Mouse (Mus musculus) kidney, adult 8-10 months (tissue): ENCODE measurements at regions not wholly inside any gene's neighbourhood (a gene's known extent, or its start where the extent isn't known, plus 50 kb on each side); places are given as distances from the start of the nearest gene placed in this dataset.
A peak's percentile ranks its signal among the peaks of the same experiment; 100 is the strongest.
"Not testable (repeated sequence)": the region's sequence is repeated elsewhere in the genome, so short reads cannot be mapped to it uniquely, and the experiment has no call there.

Experiments used
- DNase-seq, 2 experiments: peaks; one replicate each; pipeline ENCODE4 v3.0.0; 2022

GRCm38 (mm10) chr7:138024021-138024420, 373.5 kb downstream of the Tcerg1l start:
- DNase-seq: not testable (repeated sequence)

DNA sequence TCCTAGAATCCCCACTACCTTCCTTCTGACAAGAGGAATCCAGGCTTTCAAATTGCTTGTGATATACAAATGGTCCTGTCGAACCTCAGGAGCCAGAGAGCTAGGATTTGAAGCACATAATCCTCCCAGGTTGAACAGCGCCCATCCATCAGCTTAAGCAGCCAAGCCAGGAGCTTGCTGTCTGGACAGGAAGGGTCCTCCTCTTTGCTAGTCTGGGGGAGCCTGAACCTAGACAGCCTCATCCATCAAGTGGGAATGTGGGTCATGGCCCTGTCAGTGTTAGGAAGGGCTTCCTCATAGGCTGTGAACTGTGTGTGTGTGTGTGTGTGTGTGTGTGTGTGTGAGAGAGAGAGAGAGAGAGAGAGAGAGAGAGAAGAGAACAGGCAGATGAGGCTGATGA, 345.8 kb downstream of the Tcerg1l start:
- no peak for DNase-seq

GRCm38 (mm10) chr7:138054756-138055155, 342.8 kb downstream of the Tcerg1l start:
- no peak for DNase-seq

- no peak for DNase-seq
These were observed 336.4 kb downstream of the Tcerg1l start for GRCm38 (mm10) chr7:138061116-138061515.

- DNase-seq: no peak
These were observed 330.6 kb downstream of the Tcerg1l start for GRCm38 (mm10) chr7:138066921-138067320.

- no peak for DNase-seq
These were observed 322.3 kb downstream of the Tcerg1l start for GRCm38 (mm10) chr7:138075231-138075630.

DNA sequence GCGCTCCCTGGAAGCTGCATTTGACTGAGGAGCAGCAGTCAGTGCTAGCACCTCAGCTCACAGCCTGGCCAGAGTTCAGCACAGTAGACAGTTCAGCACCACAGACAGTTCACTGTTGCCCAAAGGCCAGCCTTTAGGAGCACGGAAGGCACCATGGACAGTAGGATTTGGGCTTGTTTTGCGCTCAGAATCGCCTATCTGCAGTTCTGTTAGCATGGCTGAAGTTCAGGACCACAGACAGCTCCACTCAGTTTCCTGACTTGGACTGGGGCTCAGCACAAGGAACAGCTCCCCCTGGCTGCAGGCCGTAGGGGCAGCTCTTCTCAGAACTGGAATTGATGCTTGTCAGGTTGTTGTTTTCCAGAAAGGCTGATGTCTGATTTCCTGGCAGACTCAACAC, 313.6 kb downstream of the Tcerg1l start:
- peak; percentile 67 to 87 for DNase-seq

DNA sequence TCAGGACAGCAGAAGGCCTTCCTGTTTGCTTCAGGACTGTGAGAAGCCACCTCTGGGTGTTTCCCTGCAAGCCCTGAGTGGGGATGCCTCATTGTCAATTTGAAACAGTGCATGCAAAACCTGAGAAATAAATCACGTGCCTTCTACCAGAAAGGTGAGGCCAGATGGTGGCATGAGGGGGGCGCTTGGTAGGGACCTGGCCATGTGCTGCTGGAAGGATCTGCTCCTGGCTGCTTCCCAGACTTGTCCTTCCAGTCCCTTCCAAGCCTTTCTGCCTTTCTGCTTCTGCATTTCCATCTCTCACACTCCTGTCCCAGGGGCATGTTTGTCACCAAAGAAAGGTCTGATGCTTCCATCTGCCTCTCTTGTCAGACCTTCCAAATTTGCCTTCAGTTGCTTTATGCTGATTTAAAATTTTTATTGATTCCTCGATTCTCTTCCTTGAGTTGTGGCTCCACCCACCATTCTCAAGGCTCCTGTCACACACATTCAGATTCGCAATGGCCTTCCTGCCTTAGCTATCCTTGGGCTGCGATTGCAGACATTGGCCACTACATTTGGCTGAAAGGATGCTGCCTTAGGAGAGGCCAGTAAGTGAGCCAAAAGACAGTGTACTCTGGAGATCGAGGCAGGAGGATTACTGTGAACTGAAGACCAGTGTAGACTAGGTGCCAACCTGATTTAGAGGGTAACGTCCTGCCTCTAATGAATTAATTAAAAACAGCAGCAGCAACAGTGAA, 289.9 kb downstream of the Tcerg1l start:
- no peak for DNase-seq

GRCm38 (mm10) chr7:138121497-138121896, 276.0 kb downstream of the Tcerg1l start:
- DNase-seq: no peak

DNA sequence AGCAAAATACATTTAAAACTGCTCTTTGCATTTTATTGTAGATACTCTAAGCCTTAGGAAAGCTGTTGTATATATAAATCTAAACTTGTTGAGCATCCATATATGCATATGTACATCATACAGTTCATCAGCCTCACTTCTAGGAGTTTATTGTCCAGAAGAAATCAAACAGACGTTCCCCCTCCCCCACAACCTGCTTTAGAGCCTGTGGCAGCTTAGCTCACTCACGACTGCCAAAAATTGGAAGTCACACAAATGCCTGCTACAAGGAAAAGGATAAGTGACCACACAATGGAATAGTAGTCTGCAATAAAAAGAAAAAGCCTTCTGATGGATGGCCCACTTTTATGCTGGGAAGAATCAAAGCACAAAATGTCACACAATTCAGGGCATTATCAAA, 267.8 kb downstream of the Tcerg1l start:
- DNase-seq: no peak

DNA sequence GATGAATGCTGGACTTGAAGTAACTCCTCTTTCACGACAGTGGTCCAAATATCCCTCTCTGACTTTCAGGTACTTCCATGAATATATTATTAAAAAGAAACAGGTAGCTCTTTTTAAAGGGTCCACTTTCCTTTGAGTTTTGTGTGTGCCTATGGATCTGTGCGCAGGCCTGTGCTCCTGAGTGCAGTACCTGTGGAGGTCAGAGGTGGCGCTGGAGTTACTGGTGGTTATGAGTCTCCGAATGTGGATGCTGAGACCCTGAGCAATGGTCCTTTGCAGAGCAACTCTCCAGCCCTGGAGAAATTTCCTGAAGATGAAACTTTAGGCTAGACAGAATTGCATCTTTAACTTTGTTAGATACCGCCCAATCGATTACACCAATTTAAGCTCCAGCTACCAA, 264.1 kb downstream of the Tcerg1l start:
- no peak for DNase-seq

DNA sequence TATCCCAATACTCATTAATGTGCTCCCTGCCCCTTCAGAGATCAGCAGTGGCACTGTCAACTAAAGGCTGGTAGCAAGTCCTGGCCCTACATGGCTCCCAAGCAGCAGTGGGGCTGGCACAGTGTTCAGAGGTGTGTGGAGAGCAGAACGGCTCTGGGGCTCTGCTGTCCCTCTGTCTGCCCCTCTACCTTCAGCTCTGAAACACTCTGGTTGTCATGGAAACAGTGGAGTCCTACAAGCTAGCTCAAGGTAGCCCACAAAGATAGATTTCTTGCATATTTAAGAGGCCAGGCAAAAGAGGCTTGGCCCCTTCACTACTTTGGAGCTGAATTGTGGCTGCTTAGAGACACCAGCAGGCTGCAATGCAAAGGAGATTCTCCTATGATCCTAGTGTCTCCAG, 259.6 kb downstream of the Tcerg1l start:
- no peak for DNase-seq

- DNase-seq: no peak
These were observed 257.8 kb downstream of the Tcerg1l start for GRCm38 (mm10) chr7:138139766-138140165.

DNA sequence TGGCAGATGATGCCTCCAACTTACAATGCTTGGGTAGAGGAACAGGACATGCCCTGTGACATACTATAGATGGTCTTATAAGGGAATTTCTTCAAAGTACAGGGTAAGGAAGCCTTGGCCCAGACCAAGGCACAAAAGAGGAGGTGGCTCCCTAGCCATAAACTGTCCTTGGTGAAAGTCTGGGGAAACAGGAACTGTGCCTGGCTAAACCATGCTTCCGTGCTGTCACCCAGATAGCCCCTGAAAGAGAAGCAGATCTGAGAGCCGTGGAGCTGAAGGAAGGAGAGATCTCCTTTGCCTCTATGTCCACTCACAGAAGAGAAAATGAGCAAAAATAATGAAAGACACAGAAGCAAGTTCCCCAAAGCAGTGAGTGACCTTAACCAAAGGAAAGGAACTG, 248.0 kb downstream of the Tcerg1l start:
- DNase-seq: no peak

DNA sequence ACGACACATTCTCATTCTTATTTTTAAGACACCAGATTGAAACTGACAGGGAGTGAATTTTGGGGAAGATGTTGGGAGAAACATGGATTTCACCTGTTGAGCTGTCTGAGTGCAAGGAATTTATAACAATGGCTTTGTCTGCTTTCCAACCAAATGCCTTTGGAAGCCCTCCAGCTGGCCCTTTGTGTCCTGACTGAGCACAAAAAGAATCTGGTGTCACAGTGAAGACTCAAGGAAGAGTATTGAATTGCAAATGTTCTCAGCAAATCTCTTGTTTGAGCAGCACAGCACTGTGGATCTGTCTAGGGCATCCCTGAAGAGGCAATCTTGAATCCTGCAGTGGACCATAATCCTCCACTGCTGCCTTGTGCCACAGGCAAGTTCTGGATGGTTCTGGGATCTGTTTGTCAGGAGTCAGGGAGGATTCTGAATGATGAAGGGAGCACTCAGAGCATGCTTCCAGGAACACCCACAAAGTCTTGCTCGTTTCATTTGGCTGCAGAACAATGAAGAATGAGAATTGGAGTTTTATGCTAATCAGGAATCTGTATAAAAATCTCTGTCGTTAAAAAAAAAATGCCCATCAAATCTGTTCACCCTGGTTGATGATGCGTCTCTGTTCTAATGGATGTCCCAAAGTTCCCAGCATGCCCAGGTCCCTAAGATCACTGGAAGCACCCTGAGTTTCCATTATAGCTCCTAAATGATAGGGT, 243.9 kb downstream of the Tcerg1l start:
- DNase-seq: no peak
